Mouse (Mus musculus) megakaryocyte-erythroid progenitor cell, adult 5-6 weeks (primary cell): Measurements from ENCODE around the gene Klhl2. TPM values are rescaled to one million over a fixed set of nuclear protein-coding genes. Genes with fewer than 3 reads are reported as not detected.

Experiments
- ATAC-seq: replicated peaks from 2 replicates; pipeline ENCODE4 v1.8.0; 2016; ENCODE audit warnings: mild to moderate bottlenecking, inconsistent platforms; ENCODE audit not compliant: severe bottlenecking, poor library complexity, low FRiP score, low TSS enrichment
- total RNA-seq, 2 experiments: library from RNA; stranded (forward) in 1 of 2; stranded (reverse) in 1 of 2; fragments of 200-1000, 215-1000 nt in 1 of 2; fragments of >200 nt in 1 of 2; fragmentation: Nextera tagmentation in 1 of 2; gene quantifications; 2 replicates each; pipeline ENCODE4 v1.2.3; 2014 to 2017

Klhl2 gene
- total RNA-seq, 2 experiments from 2014 or later = 5.3 to 5.5 TPM

- peak; percentile 46 for ATAC-seq
These were observed 65.6 kb downstream of the Klhl2 start for GRCm38 (mm10) chr8:64784235-64784634.

- ATAC-seq = peak; percentile 79
These were observed 67.9 kb downstream of the Klhl2 start for GRCm38 (mm10) chr8:64781947-64782346.

- no peak for ATAC-seq
These were observed 71.9 kb downstream of the Klhl2 start for GRCm38 (mm10) chr8:64777925-64778324.

- no peak for ATAC-seq
These were observed 75.7 kb downstream of the Klhl2 start for GRCm38 (mm10) chr8:64774136-64774535.

- ATAC-seq = no peak
These were observed 79.0 kb downstream of the Klhl2 start for GRCm38 (mm10) chr8:64770814-64771213.

GRCm38 (mm10) chr8:64769586-64769985 lies 80.2 kb downstream of the Klhl2 start:
- no peak for ATAC-seq

GRCm38 (mm10) chr8:64768645-64769044 lies 81.2 kb downstream of the Klhl2 start:
- ATAC-seq = no peak

- ATAC-seq = no peak
These were observed 82.8 kb downstream of the Klhl2 start for GRCm38 (mm10) chr8:64767047-64767446.

GRCm38 (mm10) chr8:64764075-64764474 lies 85.7 kb downstream of the Klhl2 start:
- ATAC-seq = no peak

GRCm38 (mm10) chr8:64762751-64763150 lies 87.1 kb downstream of the Klhl2 start:
- no peak for ATAC-seq

GRCm38 (mm10) chr8:64761430-64761829 lies 88.4 kb downstream of the Klhl2 start:
- ATAC-seq = no peak

GRCm38 (mm10) chr8:64757956-64758355 lies 91.9 kb downstream of the Klhl2 start:
- ATAC-seq = no peak

- no peak for ATAC-seq
These were observed 103.4 kb downstream of the Klhl2 start for GRCm38 (mm10) chr8:64746215-64747058.

- peak; percentile 77 for ATAC-seq
These were observed 109.1 kb downstream of the Klhl2 start for GRCm38 (mm10) chr8:64740547-64741211.

GRCm38 (mm10) chr8:64738916-64739315 lies 110.9 kb downstream of the Klhl2 start:
- ATAC-seq = no peak

GRCm38 (mm10) chr8:64736767-64737323 lies 113.0 kb downstream of the Klhl2 start:
- ATAC-seq = no peak

- peak; percentile 26 for ATAC-seq
These were observed 114.7 kb downstream of the Klhl2 start for GRCm38 (mm10) chr8:64735161-64735560.

- peak; percentile 99 for ATAC-seq
These were observed 116.4 kb downstream of the Klhl2 start, which contains the start of gene Msmo1 for GRCm38 (mm10) chr8:64733271-64733943. TSS of gene Msmo1 (minus strand) at chr8:64733792.

GRCm38 (mm10) chr8:64732596-64732995 lies 117.2 kb downstream of the Klhl2 start:
- ATAC-seq = no peak

GRCm38 (mm10) chr8:64728156-64728555 lies 121.7 kb downstream of the Klhl2 start:
- no peak for ATAC-seq
